Mouse (Mus musculus) heart, postnatal 0 days (tissue): Measurements from ENCODE around the gene Uba1. TPM values are rescaled to one million over a fixed set of nuclear protein-coding genes. Genes with fewer than 3 reads are reported as not detected.

Experiments
- ATAC-seq: fragments of 200-750 bp; cut with Nextera tagmentation; 2 replicates; pipeline ENCODE4 v1.8.0; 2017; ENCODE audit warnings: low read depth, moderate number of reproducible peaks, moderate library complexity; ENCODE audit not compliant: insufficient read depth
- DNase-seq: peaks from one replicate; pipeline ENCODE4 v3.0.0-alpha.2; 2016; ENCODE audit warnings: low spot score
- H3K27ac ChIP-seq: fragments of 300-500 bp; sonication (generic); 2 replicates; pipeline ENCODE4 v1.5.1; 2014; ENCODE audit warnings: low read depth, mild to moderate bottlenecking
- H3K27me3 ChIP-seq: fragments of 300-500 bp; sonication (generic); 2 replicates; pipeline ENCODE4 v1.6.1; 2014; ENCODE audit warnings: low read length, mixed read lengths; ENCODE audit not compliant: control insufficient read depth, insufficient read depth
- H3K36me3 ChIP-seq: fragments of 300-500 bp; sonication (generic); replicated peaks from 2 replicates; pipeline ENCODE4 v1.6.1; 2014; ENCODE audit warnings: low read length, mixed read lengths; ENCODE audit not compliant: control insufficient read depth, insufficient read depth
- H3K4me1 ChIP-seq: fragments of 300-500 bp; sonication (generic); 2 replicates; pipeline ENCODE4 v1.6.1; 2014; ENCODE audit warnings: antibody characterized with exemption; ENCODE audit not compliant: control insufficient read depth, insufficient read depth
- H3K4me2 ChIP-seq: fragments of 300-500 bp; sonication (generic); 2 replicates; pipeline ENCODE4 v1.6.1; 2014; ENCODE audit warnings: low read depth, mild to moderate bottlenecking, low read length, moderate library complexity
- H3K4me3 ChIP-seq: fragments of 300-500 bp; sonication (generic); 2 replicates; pipeline ENCODE4 v1.5.1; 2014; ENCODE audit warnings: low read depth, low read length
- H3K9ac ChIP-seq: fragments of 300-500 bp; sonication (generic); replicated peaks from 2 replicates; pipeline ENCODE4 v1.6.1; 2014; ENCODE audit warnings: low read depth, low read length, mixed read lengths
- H3K9me3 ChIP-seq: fragments of 300-500 bp; sonication (generic); replicated peaks from 2 replicates; pipeline ENCODE4 v1.6.1; 2016; ENCODE audit warnings: low read length; ENCODE audit not compliant: control insufficient read depth
- CTCF ChIP-seq: IDR thresholded peaks from 2 replicates; pipeline ENCODE4 v1.5.1; 2016; ENCODE audit warnings: antibody characterized with exemption, control low read depth, low read depth
- EP300 ChIP-seq: IDR thresholded peaks from 2 replicates; pipeline ENCODE4 v1.6.1; 2016; ENCODE audit warnings: antibody characterized with exemption, low read depth
- WGBS: fragments of 180-500 bp; shearing (Covaris S2); extraction: QIAGEN DNeasy Blood & Tissue Kit; methylation state at CpG from one replicate; pipeline ENCODE4 v1.1.7; 2014; 5-methylcytosine and 5-hydroxymethylcytosine counted together
- polyA plus RNA-seq: library from polyadenylated mRNA; unstranded; fragments of >200 nt; fragmentation: Nextera tagmentation; extraction: Ambion mirVana; gene quantifications from 2 replicates; pipeline ENCODE4 v1.2.1, GENCODE M21; 2015
- total RNA-seq: library from RNA; depleted of rRNA; stranded (reverse); fragments of >200 nt; gene quantifications from 2 replicates; pipeline ENCODE4 v1.2.3, GENCODE M21; 2014; ENCODE audit warnings: low replicate concordance; rRNA removed

The Uba1 gene
- total RNA-seq, result 258 and 314 TPM in 2 replicates
- polyA plus RNA-seq, result 100 and 105 TPM in 2 replicates

DNA sequence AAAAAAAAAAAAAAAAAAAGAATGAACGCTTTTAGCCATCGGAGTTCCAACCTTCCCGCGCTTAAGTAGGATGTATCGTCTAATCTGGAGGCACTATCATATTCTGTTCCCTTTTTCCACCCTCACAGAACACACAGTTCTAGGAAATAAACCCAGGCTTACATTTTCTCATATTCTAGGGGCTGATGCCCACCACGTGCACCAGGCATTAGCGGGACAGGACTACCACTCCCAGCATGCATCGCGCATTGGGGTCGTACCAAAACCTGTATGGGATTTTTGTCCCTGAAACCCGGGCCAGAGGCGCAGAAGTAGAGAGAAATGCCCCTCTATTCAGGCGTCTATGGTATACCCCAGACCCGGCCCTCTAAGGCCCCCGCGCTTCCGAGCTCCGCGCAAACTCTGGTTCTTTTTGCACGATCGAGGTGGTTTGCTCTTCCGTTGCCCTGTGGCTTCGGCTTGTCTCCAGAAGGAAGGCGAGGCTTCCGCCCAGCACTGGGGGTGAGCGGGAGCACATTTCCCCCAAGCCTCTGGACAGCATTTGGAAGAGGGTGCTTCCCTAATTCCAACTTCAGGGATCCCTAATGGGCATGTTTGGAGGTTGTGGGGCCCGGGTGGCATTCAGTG, at the start of gene Uba1:
Gene Uba1 (plus strand): TSS at position 301 of the 627 bp plus-strand sequence.
- peak within 1 kb of the TSS; percentile 55 for H3K4me3 ChIP-seq
- no peaks in the 10 kb centered on the region for H3K27me3 ChIP-seq
- ATAC-seq (peak; percentile 79), DNase-seq (peak; percentile 52)
- peak within 1 kb of the TSS; percentile 52 for H3K9ac ChIP-seq
- H3K4me1 ChIP-seq, result no peaks in the 10 kb centered on the region
- H3K4me2 ChIP-seq, result peak within 1 kb of the TSS; percentile 80
- TF ChIP-seq EP300 (no peak; the same call in 1 of the 2 replicates), CTCF (no peak)
- H3K27ac ChIP-seq, result peak within 1 kb of the TSS; percentile 65
- WGBS, result 16% methylated on average over 27 of the region's 27 CpGs
- H3K9me3 ChIP-seq, result no peaks in the 10 kb centered on the region
- no peaks in the 10 kb centered on the region for H3K36me3 ChIP-seq

GRCm38 (mm10) chrX:20608500-20608899, 49.6 kb upstream of the Uba1 start:
- DNase-seq, result no peak
- H3K4me2 ChIP-seq, result no peak overlapping the region
- TF ChIP-seq CTCF (no peak), EP300 (no peak)
- no peak overlapping the region for H3K9ac ChIP-seq
- no peak overlapping the region for H3K4me3 ChIP-seq
- 87% methylated on average over 4 of the region's 4 CpGs for WGBS
- no peaks in the 10 kb centered on the region for H3K4me1 ChIP-seq
- no peaks in the 10 kb centered on the region for H3K9me3 ChIP-seq
- ATAC-seq, result no peak
- no peak overlapping the region for H3K27ac ChIP-seq
- H3K27me3 ChIP-seq, result no peaks in the 10 kb centered on the region
- H3K36me3 ChIP-seq, result no peaks in the 10 kb centered on the region

DNA sequence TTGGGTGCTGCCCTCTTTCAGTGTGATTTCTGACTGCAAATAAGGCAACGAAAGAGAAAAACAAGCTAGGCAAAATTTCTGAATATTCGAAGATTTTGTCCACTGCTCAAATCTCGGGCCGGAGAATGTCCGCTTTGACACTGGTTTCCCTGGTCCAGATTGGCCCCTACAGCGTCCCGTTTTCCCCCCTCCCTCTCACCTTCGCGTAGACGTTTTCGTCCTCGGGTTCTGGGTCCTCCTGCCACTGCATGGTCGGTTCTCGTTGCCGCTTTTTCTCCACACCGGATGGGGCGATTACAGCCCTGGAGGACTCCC, 41.3 kb upstream of the Uba1 start:
- no peaks in the 10 kb centered on the region for H3K9me3 ChIP-seq
- ATAC-seq, result peak; percentile 24; the same call in 1 of the 2 replicates
- H3K9ac ChIP-seq, result peak overlapping the region; percentile 69
- peak overlapping the region; percentile 95 for H3K27ac ChIP-seq
- peaks cover 5% of the 10 kb centered on the region for H3K36me3 ChIP-seq
- no peaks in the 10 kb centered on the region for H3K27me3 ChIP-seq
- no peaks in the 10 kb centered on the region for H3K4me1 ChIP-seq
- H3K4me3 ChIP-seq, result peak overlapping the region; percentile 72
- 21% methylated on average over 16 of the region's 17 CpGs for WGBS
- DNase-seq, result peak; percentile 24
- TF ChIP-seq CTCF (no peak), EP300 (no peak)
- H3K4me2 ChIP-seq, result peak overlapping the region; percentile 59

DNA sequence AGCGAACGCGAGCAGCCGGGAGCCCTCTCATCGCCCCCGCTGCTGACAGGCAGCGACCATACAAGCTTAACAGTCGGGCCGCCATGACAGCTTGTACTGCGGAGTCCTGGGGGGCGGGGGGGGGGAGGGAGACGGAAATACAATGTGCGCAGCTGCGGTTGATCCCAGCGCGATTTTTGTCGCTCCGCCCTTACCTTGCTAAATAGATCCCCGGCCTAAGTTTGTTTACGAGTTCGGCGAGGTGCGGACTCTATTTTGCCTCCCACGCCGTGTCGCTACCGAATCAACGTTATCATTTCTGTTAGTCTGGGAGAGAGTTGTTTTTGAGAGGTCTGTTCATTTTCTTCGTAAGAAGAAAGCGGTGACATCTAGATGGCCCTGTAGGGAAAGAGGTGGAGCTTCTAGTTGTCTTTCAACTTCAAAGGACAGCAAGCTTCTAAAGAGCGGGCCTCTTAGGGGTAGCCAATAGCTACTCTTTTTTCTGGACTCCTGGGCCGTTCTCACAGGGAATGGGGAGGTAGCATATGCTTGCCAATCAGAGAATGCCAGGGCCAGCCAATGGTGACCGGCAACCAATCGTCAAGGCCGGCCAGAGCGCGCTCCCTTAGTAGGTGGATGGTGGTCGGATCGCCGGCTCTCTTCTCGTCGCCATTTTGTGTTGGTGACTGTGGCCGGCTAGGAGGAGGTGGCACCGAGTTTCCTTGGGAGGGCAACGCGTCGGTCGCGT, 40.8 kb upstream of the Uba1 start, which contains the start of the genes Rbm10 and Ndufb11:
Gene Rbm10 (plus strand): TSS at position 328 of the 727 bp plus-strand sequence.
Gene Ndufb11 (minus strand): TSS at position 444 of the 727 bp plus-strand sequence.
- ATAC-seq (peak; percentile 97), DNase-seq (peak; percentile 81)
- peak within 1 kb of the TSS; percentile 95 for H3K27ac ChIP-seq
- peak within 1 kb of the TSS; percentile 72 for H3K4me3 ChIP-seq
- no peaks in the 10 kb centered on the region for H3K9me3 ChIP-seq
- peak within 1 kb of the TSS; percentile 70 for H3K9ac ChIP-seq
- WGBS, result 17% methylated on average over 38 of the region's 49 CpGs
- H3K36me3 ChIP-seq, result peaks cover 5% of the 10 kb centered on the region
- no peaks in the 10 kb centered on the region for H3K27me3 ChIP-seq
- TF ChIP-seq CTCF (no peak), EP300 (peak; percentile 58; the same call in 1 of the 2 replicates)
- H3K4me1 ChIP-seq, result no peaks in the 10 kb centered on the region
- peak within 1 kb of the TSS; percentile 67 for H3K4me2 ChIP-seq

DNA sequence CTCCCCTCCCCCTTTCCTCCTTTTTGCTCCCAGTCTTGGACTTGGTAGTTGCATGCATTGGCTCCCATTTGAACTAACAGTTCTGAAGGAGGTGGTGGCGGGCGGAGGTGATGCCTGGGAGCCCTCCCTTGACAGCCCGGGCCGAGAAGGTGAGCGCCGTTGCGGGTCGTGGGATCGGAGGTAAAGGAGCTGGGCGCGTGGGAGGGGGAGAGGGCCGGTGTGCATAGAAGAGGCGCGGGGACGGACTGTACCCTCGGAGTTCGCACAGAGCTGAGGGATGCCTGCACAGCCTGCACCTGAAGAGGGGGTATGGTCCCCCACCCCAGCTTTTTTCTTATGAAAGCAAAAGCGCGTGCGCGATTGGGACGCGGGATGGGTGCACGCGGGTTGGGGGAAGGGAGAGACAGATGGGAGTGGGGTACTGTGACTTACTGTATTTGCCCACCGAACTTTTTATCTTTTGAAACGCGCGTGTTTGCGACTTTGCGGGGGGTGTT, 40.2 kb upstream of the Uba1 start:
- Histone ChIP-seq H3K4me1 (no peaks in the 10 kb centered on the region), H3K9ac (peak overlapping the region; percentile 70), H3K27ac (peak overlapping the region; percentile 95), H3K9me3 (no peaks in the 10 kb centered on the region), H3K4me2 (peak overlapping the region; percentile 67), H3K27me3 (no peaks in the 10 kb centered on the region), H3K36me3 (peaks cover 5% of the 10 kb centered on the region), H3K4me3 (peak overlapping the region; percentile 72)
- DNase-seq, result no peak
- no peak for TF ChIP-seq EP300
- no peak for TF ChIP-seq CTCF
- WGBS, result 11% methylated on average over 31 of the region's 31 CpGs
- ATAC-seq, result peak; percentile 7
